Mouse (Mus musculus) embryonic fibroblast, embryonic 13.5 days (primary cell): ENCODE measurements around the gene Pvr. TPM values are rescaled to one million over a fixed set of nuclear protein-coding genes. Genes with fewer than 3 reads are reported as not detected.
A peak's percentile ranks its signal among the peaks of the same experiment; 100 is the strongest.

Source experiments
- H3K27ac ChIP-seq: 2 replicates; pipeline ENCODE4 v1.5.1; 2012; ENCODE audit warnings: low read length, control low read depth, inconsistent platforms; ENCODE audit not compliant: insufficient read depth
- H3K4me1 ChIP-seq: 2 replicates; pipeline ENCODE4 v1.6.1; 2011; ENCODE audit warnings: low read length; ENCODE audit not compliant: control insufficient read depth, insufficient read depth
- H3K4me3 ChIP-seq: 2 replicates; pipeline ENCODE4 v1.5.1; 2011; ENCODE audit warnings: mild to moderate bottlenecking, control low read depth, low read length; ENCODE audit not compliant: insufficient read depth
- CTCF ChIP-seq: IDR thresholded peaks from 2 replicates; pipeline ENCODE4 v1.5.1; 2011; ENCODE audit warnings: mild to moderate bottlenecking, control low read depth, low read length, moderate library complexity, borderline replicate concordance; ENCODE audit not compliant: insufficient read depth
- POLR2A ChIP-seq: IDR thresholded peaks from 2 replicates; pipeline ENCODE4 v1.6.1; 2011; ENCODE audit warnings: low read depth, mild to moderate bottlenecking, control low read depth, low read length, moderate library complexity
- polyA plus RNA-seq: library from polyadenylated mRNA; stranded (reverse); fragments of >200 nt; gene quantifications from 2 replicates; pipeline ENCODE4 v1.2.4, GENCODE M21; 2011; ENCODE audit warnings: low read depth; ENCODE audit not compliant: missing spikeins, insufficient read length

The Pvr gene
- polyA plus RNA-seq, 1 experiment: 54.1 TPM

GRCm38 (mm10) chr7:19952320-19952986 is 31.5 kb upstream of the Pvr start:
- TF ChIP-seq POLR2A: no peak
- no peak for TF ChIP-seq CTCF
- Histone ChIP-seq H3K4me3 (no peak overlapping the region), H3K27ac (peak overlapping the region; percentile 80), H3K4me1 (no peaks in the 10 kb centered on the region; the same call in none of the 2 replicates)

DNA sequence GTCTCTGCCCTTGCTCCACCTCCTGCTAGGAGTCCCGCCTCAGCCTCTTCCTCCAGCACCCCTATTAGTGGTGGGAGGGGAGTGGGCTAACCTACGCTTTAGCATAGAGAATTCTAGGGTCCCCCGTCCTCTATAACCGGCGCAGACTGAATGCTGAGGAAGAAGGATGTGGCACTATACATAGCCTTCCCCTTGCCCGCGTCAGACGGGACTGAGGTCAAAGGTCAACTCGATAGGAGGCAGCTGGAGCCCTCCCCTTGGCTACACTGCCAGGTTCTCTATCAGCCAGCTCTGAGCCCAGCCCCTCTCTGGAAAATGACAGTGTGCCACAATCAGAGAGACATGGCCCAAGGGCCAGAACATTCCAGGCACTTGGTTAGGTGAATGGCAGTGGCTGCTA is 29.6 kb upstream of the Pvr start, which contains the start of gene Igsf23:
Igsf23 (minus strand) TSS at position 168 of the 400 bp plus-strand sequence.
- no peak for TF ChIP-seq CTCF
- TF ChIP-seq POLR2A: no peak
- H3K4me1 ChIP-seq: no peaks in the 10 kb centered on the region; the same call in 1 of the 2 replicates

GRCm38 (mm10) chr7:19949996-19950395 is 29.0 kb upstream of the Pvr start:
- Histone ChIP-seq H3K27ac (no peak overlapping the region), H3K4me1 (no peaks in the 10 kb centered on the region; the same call in 1 of the 2 replicates), H3K4me3 (no peak overlapping the region)
- TF ChIP-seq CTCF (no peak), POLR2A (no peak)

More for the DNA sequence above, 29.6 kb upstream of the Pvr start, which contains the start of gene Igsf23:
- H3K4me3 ChIP-seq: no peak within 1 kb of the TSS
- no peak within 1 kb of the TSS for H3K27ac ChIP-seq

DNA sequence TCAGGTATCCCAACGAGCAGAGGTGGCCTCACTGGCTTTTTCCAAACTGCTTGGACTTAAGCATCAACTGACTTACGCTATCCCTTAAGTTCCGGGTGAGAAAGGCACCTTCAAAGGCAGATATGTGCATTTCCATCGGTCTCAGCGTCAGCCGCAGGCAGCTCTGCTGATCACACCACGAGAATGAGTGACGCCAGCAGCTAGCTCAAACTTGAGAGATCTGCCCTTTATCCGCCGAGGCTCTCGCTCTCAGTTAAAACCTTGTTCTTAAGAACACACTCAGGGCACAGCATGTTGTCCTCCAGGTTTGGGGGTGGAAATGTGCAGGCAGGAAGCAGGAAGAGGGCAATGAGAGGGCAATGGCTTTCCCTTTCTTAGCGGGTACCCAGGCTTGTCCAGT is 28.0 kb upstream of the Pvr start:
- H3K27ac ChIP-seq: no peak overlapping the region
- TF ChIP-seq POLR2A: no peak
- no peak for TF ChIP-seq CTCF

DNA sequence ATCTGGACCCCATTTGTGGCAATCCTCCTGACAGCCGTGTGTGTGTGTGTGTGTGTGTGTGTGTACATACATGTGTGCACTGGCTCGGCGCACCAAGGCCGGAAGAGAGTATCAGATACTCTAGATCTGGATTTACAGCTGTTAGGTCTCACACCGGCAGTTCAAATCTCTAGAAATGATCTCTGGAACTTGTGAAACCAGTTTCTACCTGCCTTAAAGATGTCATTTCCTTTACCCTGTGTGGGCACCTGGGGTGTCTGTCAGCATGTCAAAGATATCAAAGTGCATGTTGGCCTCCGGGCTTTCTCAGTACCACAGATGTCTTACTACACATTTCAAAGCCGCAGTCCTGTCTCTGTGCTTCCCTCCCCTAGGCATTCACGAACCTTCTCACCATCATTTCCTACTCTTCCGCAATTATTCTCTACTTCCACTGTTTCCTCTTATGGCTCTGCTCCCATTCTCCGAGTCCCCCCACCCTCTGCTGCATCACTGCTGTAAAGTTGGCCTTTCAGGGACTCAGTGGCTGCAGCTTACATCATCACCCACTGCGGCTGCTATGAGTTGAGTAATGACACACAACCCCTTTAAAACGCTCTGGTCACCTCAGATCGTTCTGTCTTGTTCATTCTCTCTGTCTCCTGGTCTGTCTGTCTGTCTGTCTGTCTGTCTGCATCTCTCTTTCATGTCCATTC is 25.0 kb upstream of the Pvr start:
- Histone ChIP-seq H3K4me1 (no peaks in the 10 kb centered on the region), H3K27ac (no peak overlapping the region), H3K4me3 (no peak overlapping the region)
- TF ChIP-seq POLR2A (no peak), CTCF (no peak)

More for the DNA sequence above, 28.0 kb upstream of the Pvr start:
- Histone ChIP-seq H3K4me3 (no peak overlapping the region), H3K4me1 (no peaks in the 10 kb centered on the region; the same call in 1 of the 2 replicates)

GRCm38 (mm10) chr7:19945201-19945600 is 24.2 kb upstream of the Pvr start:
- Histone ChIP-seq H3K27ac (no peak overlapping the region), H3K4me3 (no peak overlapping the region), H3K4me1 (no peaks in the 10 kb centered on the region)
- TF ChIP-seq POLR2A: no peak
- TF ChIP-seq CTCF: no peak

GRCm38 (mm10) chr7:19944709-19945108 is 23.7 kb upstream of the Pvr start:
- TF ChIP-seq CTCF: no peak
- TF ChIP-seq POLR2A: no peak
- no peak overlapping the region for H3K4me3 ChIP-seq
- H3K4me1 ChIP-seq: no peaks in the 10 kb centered on the region
- H3K27ac ChIP-seq: no peak overlapping the region

DNA sequence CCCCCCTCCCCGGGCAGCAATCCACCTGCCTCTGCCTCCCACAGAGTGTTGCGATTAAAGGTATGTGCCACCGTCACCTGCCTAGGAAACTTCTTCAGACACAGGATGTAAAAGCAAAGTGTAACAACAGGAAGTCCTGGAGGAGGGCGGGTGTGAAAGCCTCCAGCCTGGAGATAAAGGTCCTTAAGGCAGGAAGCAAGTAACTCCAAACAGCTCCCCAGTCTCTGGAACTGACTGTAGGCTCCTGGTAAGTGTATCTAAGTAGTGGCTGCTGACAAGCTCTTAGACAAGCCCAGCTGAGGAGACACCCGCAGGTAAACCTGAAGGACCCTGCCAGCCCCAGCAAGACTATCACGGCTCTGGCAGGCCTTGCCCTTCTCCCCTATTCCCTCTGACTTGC is 19.3 kb upstream of the Pvr start:
- no peak for TF ChIP-seq CTCF
- no peak for TF ChIP-seq POLR2A
- Histone ChIP-seq H3K27ac (peak overlapping the region; percentile 1; the same call in 1 of the 2 replicates), H3K4me3 (no peak overlapping the region), H3K4me1 (no peaks in the 10 kb centered on the region; the same call in 1 of the 2 replicates)

DNA sequence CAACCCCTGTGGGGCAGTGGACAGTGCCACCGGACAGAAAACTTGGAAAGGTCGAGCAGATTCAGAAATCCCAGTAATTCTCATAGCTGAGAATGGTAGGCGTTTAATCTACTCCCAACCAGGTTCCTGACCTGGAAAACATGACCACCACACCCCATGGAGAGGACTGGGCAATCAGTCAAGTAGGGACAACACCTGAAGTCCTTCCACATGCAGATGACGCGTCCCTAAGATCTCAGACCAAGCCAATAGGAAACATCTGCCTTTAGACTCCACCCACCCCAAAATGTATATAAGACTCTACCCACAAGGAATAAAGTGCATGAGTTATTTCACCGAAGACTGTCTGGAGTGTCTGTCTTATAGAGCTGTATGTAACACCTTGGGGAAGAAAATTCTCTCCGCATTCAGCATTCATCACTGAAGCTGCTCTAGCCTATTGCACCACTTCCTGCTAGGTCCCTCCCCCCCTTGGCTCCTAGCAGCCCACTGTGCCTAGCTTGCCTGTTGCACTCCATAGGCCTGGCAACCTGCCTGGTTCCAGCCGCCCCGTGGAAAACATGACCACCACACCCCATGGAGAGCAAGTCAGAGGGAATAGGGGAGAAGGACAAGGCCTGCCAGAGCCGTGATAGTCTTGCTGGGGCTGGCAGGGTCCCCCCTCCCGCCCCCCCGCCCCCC is 18.7 kb upstream of the Pvr start:
- TF ChIP-seq CTCF (no peak), POLR2A (no peak; the same call in 1 of the 2 replicates)
- Histone ChIP-seq H3K4me3 (no peak overlapping the region), H3K4me1 (no peaks in the 10 kb centered on the region; the same call in 1 of the 2 replicates), H3K27ac (peak overlapping the region; percentile 19; the same call in 1 of the 2 replicates)

DNA sequence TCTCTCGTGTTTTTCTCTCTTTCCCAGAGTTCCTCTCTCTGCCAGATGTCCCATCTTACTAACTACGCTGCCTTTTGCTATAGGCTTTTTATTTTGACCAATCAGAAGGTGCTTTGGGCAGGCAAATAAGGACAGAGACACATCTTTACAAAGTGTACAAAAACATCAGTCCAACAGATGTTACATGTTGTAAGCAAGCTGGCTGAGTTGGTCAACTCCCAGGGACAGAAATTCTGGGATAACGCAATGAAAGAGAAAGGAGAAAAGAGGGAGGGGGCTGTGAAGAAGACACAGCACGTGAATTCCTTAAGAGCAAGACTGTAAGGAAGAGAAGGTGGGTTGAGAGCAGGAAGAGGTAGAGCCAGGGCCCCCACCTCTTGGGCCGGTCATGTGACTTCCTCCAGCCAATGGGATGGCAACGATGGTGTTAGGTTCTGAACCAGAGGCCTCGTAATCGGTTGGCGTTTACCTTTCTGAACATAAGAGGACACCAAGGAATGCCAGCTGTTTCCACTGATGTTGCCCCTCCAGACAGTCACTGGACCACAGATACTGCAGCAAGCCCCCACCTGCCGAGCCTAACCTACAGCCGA is 16.4 kb upstream of the Pvr start:
- H3K4me3 ChIP-seq: no peak overlapping the region
- no peak for TF ChIP-seq POLR2A
- H3K27ac ChIP-seq: no peak overlapping the region
- peaks cover 6% of the 10 kb centered on the region; the same call in 1 of the 2 replicates for H3K4me1 ChIP-seq
